Mouse (Mus musculus) forebrain, postnatal 0 days (tissue): ENCODE measurements around the gene Metrnl. TPM values are rescaled to one million over a fixed set of nuclear protein-coding genes. Genes with fewer than 3 reads are reported as not detected.

Experiments used
- ATAC-seq: fragments of 200-750 bp; cut with Nextera tagmentation; 2 replicates; pipeline ENCODE4 v1.8.0; 2017; ENCODE audit warnings: mild to moderate bottlenecking, moderate library complexity
- DNase-seq: peaks from one replicate; pipeline ENCODE4 v3.0.0-alpha.2; 2015
- H3K27ac ChIP-seq: fragments of 300-500 bp; sonication (generic); 2 replicates; pipeline ENCODE4 v1.5.1; 2014; ENCODE audit warnings: low read depth, mild to moderate bottlenecking, antibody characterized with exemption, low read length, moderate library complexity, mixed read lengths
- H3K27me3 ChIP-seq: fragments of 300-500 bp; sonication (generic); 2 replicates; pipeline ENCODE4 v1.6.1; 2014; ENCODE audit warnings: mild to moderate bottlenecking, low read length, mixed read lengths; ENCODE audit not compliant: insufficient read depth
- H3K36me3 ChIP-seq: fragments of 300-500 bp; sonication (generic); 2 replicates; pipeline ENCODE4 v1.6.1; 2014; ENCODE audit warnings: mild to moderate bottlenecking, moderate library complexity; ENCODE audit not compliant: insufficient read depth
- H3K4me1 ChIP-seq: fragments of 300-500 bp; sonication (generic); 2 replicates; pipeline ENCODE4 v1.6.1; 2014; ENCODE audit warnings: antibody characterized with exemption; ENCODE audit not compliant: insufficient read depth
- H3K4me2 ChIP-seq: fragments of 300-500 bp; sonication (generic); 2 replicates; pipeline ENCODE4 v1.6.1; 2014; ENCODE audit warnings: low read depth, mild to moderate bottlenecking, moderate library complexity
- H3K4me3 ChIP-seq: fragments of 300-500 bp; sonication (generic); 2 replicates; pipeline ENCODE4 v1.5.1; 2014; ENCODE audit warnings: low read depth, low read length, mixed read lengths
- H3K9ac ChIP-seq: fragments of 300-500 bp; sonication (generic); 2 replicates; pipeline ENCODE4 v1.6.1; 2014; ENCODE audit warnings: mild to moderate bottlenecking
- H3K9me3 ChIP-seq: fragments of 300-500 bp; sonication (generic); 2 replicates; pipeline ENCODE4 v1.6.1; 2016; ENCODE audit warnings: low read length
- CTCF ChIP-seq: sonication (generic); IDR thresholded peaks from 2 replicates; pipeline ENCODE4 v1.5.1; 2016; ENCODE audit warnings: antibody characterized with exemption, control low read depth, low read depth
- WGBS: fragments of 180-500 bp; shearing (Covaris S2); extraction: QIAGEN DNeasy Blood & Tissue Kit; methylation state at CpG from one replicate; pipeline ENCODE4 v1.1.7; 2014; 5-methylcytosine and 5-hydroxymethylcytosine counted together
- polyA plus RNA-seq: library from polyadenylated mRNA; unstranded; fragments of >200 nt; fragmentation: Nextera tagmentation; extraction: Ambion mirVana; gene quantifications from 2 replicates; pipeline ENCODE4 v1.2.1, GENCODE M21; 2015
- total RNA-seq: library from RNA; depleted of rRNA; stranded (reverse); fragments of >200 nt; gene quantifications from 2 replicates; pipeline ENCODE4 v1.2.3, GENCODE M21; 2014

The Metrnl gene
- total and polyA plus RNA-seq, 2 experiments from 2014 or later, result 9.3 to 9.6 TPM

- no peaks in the 10 kb centered on the region for H3K36me3 ChIP-seq
- H3K9ac ChIP-seq, result no peak overlapping the region
- ATAC-seq (no peak), DNase-seq (no peak)
- H3K27ac ChIP-seq, result no peak overlapping the region
- H3K4me3 ChIP-seq, result no peak overlapping the region
- no peak overlapping the region for H3K4me2 ChIP-seq
- H3K27me3 ChIP-seq, result no peaks in the 10 kb centered on the region
- no peaks in the 10 kb centered on the region for H3K9me3 ChIP-seq
- TF ChIP-seq CTCF, result no peak
- WGBS, result 80% methylated on average over 6 of the region's 6 CpGs
- H3K4me1 ChIP-seq, result no peaks in the 10 kb centered on the region
Observed at GRCm38 (mm10) chr11:121685491-121686001, 15.8 kb upstream of the Metrnl start.

DNA sequence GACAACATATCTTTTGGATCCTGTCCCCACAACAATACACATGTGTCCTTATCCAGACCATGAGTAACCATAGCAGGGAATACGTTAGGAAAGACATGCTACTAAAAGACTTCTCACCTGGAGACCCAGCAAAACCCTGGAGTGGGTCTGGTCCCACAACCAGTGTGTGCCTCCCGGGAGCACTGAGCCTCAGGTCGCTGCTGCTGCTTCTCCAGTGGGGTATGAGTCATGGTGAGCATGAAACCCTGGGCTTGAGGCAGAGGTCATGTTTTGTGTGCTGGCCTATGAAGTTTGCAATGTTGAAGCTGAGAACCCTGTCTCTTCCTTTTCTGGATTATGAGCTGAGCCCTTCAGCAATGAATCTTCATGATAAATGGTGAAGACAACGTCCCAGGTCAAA is 15.3 kb upstream of the Metrnl start:
- WGBS, result 85% methylated on average over 4 of the region's 4 CpGs
- no peak for TF ChIP-seq CTCF
- ATAC-seq (no peak), DNase-seq (no peak)
- Histone ChIP-seq H3K4me1 (no peaks in the 10 kb centered on the region), H3K36me3 (no peaks in the 10 kb centered on the region), H3K9ac (no peak overlapping the region), H3K9me3 (no peaks in the 10 kb centered on the region), H3K27ac (no peak overlapping the region), H3K4me3 (no peak overlapping the region), H3K4me2 (no peak overlapping the region), H3K27me3 (no peaks in the 10 kb centered on the region)

- 77% methylated on average over 5 of the region's 5 CpGs for WGBS
- H3K27me3 ChIP-seq, result no peaks in the 10 kb centered on the region
- no peaks in the 10 kb centered on the region for H3K4me1 ChIP-seq
- H3K27ac ChIP-seq, result no peak overlapping the region
- no peak for TF ChIP-seq CTCF
- no peak overlapping the region for H3K4me2 ChIP-seq
- H3K36me3 ChIP-seq, result no peaks in the 10 kb centered on the region
- no peak for DNase-seq
- H3K9me3 ChIP-seq, result no peaks in the 10 kb centered on the region
- ATAC-seq, result no peak
- H3K9ac ChIP-seq, result no peak overlapping the region
- H3K4me3 ChIP-seq, result no peak overlapping the region
Observed at GRCm38 (mm10) chr11:121686674-121687073, 14.7 kb upstream of the Metrnl start.

GRCm38 (mm10) chr11:121688024-121688423 is 13.3 kb upstream of the Metrnl start:
- 90% methylated on average over 2 of the region's 2 CpGs for WGBS
- no peak for TF ChIP-seq CTCF
- no peak for ATAC-seq
- H3K27me3 ChIP-seq, result no peaks in the 10 kb centered on the region
- H3K4me2 ChIP-seq, result no peak overlapping the region
- H3K27ac ChIP-seq, result no peak overlapping the region
- no peak overlapping the region for H3K4me3 ChIP-seq
- no peak overlapping the region for H3K9ac ChIP-seq
- DNase-seq, result no peak
- H3K9me3 ChIP-seq, result no peaks in the 10 kb centered on the region
- H3K36me3 ChIP-seq, result no peaks in the 10 kb centered on the region
- no peaks in the 10 kb centered on the region for H3K4me1 ChIP-seq

- no peak for TF ChIP-seq CTCF
- no peaks in the 10 kb centered on the region for H3K4me1 ChIP-seq
- H3K4me2 ChIP-seq, result no peak overlapping the region
- H3K4me3 ChIP-seq, result no peak overlapping the region
- H3K36me3 ChIP-seq, result no peaks in the 10 kb centered on the region
- DNase-seq (no peak), ATAC-seq (no peak)
- H3K27me3 ChIP-seq, result no peaks in the 10 kb centered on the region
- no peak overlapping the region for H3K9ac ChIP-seq
- H3K27ac ChIP-seq, result no peak overlapping the region
- no peaks in the 10 kb centered on the region for H3K9me3 ChIP-seq
- WGBS, result 80% methylated on average over 5 of the region's 5 CpGs
Observed at GRCm38 (mm10) chr11:121695304-121696064, 5.9 kb upstream of the Metrnl start.

DNA sequence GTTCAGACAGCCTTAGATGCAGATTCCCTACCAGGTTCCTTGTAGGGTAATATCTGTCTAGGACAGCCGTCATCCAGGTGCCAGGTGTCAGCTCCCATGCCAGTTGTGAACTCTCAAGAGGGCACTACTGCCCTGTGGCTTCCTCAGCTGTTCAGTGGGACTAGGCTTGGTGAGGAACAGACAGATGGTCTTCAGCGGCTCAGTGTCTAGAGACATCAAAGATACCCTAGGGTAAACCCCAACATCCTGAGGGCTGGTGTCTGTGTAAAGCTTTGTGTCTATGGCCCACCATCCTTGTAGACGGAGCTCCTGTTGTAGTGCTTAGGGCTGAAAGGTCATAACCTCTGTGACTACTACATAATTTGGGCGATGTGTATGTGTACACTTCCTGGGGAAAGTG is 4.1 kb upstream of the Metrnl start:
- 90% methylated on average over 4 of the region's 4 CpGs for WGBS
- ATAC-seq, result no peak
- no peak for TF ChIP-seq CTCF

GRCm38 (mm10) chr11:121698381-121698955 is 2.9 kb upstream of the Metrnl start:
- no peak for TF ChIP-seq CTCF
- no peak overlapping the region for H3K4me2 ChIP-seq
- H3K9me3 ChIP-seq, result no peaks in the 10 kb centered on the region
- no peak overlapping the region for H3K4me3 ChIP-seq
- no peaks in the 10 kb centered on the region for H3K4me1 ChIP-seq
- H3K9ac ChIP-seq, result no peak overlapping the region
- H3K27me3 ChIP-seq, result peaks cover 6% of the 10 kb centered on the region; the same call in 1 of the 2 replicates
- WGBS, result 82% methylated on average over 5 of the region's 5 CpGs
- ATAC-seq, result no peak
- no peak for DNase-seq
- H3K27ac ChIP-seq, result no peak overlapping the region
- no peaks in the 10 kb centered on the region for H3K36me3 ChIP-seq

More for the DNA sequence above, 4.1 kb upstream of the Metrnl start:
- Histone ChIP-seq H3K27ac (no peak overlapping the region), H3K9ac (no peak overlapping the region), H3K27me3 (no peaks in the 10 kb centered on the region), H3K4me1 (no peaks in the 10 kb centered on the region), H3K4me2 (no peak overlapping the region), H3K9me3 (no peaks in the 10 kb centered on the region), H3K4me3 (no peak overlapping the region), H3K36me3 (no peaks in the 10 kb centered on the region)
- no peak for DNase-seq
